Mouse (Mus musculus) c-Kit-positive CD71-positive TER-119-negative erythroid progenitor cells, embryonic 14.5 days (primary cell): Measurements from ENCODE around the gene Ccser2.
"Not testable (repeated sequence)": the region's sequence is repeated elsewhere in the genome, so short reads cannot be mapped to it uniquely, and the experiment has no call there.

Experiments
- DNase-seq: peaks from one replicate; pipeline ENCODE4 v3.0.0-alpha.2; 2013; ENCODE audit warnings: low read depth

Gene Ccser2

GRCm38 (mm10) chr14:36968628-36969147, at the start of gene Ccser2:
Ccser2 (minus strand) TSS chr14:36968777.
- DNase-seq = peak; percentile 86

DNA sequence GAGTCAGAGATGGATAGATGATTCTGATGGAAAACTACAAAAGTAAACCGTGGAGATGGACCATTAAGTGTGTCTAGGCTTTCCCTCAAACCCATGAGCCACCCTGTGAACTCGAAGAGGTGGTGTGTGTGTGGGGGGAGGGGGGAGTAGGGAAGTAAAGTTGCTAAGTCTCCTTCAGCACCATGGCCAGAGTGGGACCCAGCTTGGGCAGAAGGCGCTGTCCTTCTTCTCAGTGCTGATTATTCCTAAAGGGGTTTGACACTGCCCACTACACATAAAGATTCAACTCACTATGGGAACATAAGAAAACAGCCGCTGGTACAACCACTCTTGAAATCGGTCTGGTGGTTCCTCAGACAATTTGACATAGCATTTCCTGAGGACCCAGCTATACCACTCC, 47.3 kb upstream of the Ccser2 start:
- DNase-seq = no peak

- DNase-seq = no peak
Observed at GRCm38 (mm10) chr14:37013644-37014043, 45.1 kb upstream of the Ccser2 start.

DNA sequence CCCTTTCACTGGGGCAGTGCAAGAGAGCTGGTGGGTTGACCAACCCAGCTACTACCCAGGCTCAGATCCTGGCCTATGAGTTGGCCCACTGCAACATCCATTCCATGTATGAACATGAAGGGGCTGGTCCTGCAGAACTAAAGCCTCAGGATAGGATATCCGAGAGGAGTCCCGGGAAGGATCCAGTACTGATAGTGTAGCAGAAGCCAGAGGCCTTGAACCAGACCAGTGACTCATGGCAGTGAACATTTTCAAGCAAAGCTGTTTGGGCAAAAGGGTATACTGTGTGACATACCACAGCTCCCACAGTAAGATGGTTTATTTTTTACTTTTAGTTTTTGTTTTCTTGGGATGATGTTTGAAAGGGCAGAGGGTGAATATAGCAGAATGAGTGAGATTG, 41.1 kb upstream of the Ccser2 start:
- DNase-seq = no peak

- no peak for DNase-seq
Observed at GRCm38 (mm10) chr14:37006489-37006888, 37.9 kb upstream of the Ccser2 start.

- no peak for DNase-seq
Observed at GRCm38 (mm10) chr14:37005865-37006264, 37.3 kb upstream of the Ccser2 start.

GRCm38 (mm10) chr14:37003431-37004095, 35.0 kb upstream of the Ccser2 start:
- no peak for DNase-seq

GRCm38 (mm10) chr14:37002852-37003251, 34.3 kb upstream of the Ccser2 start:
- no peak for DNase-seq

GRCm38 (mm10) chr14:37000780-37001179, 32.2 kb upstream of the Ccser2 start:
- DNase-seq = not testable (repeated sequence)

GRCm38 (mm10) chr14:36989784-36990183, 21.2 kb upstream of the Ccser2 start:
- DNase-seq = no peak

DNA sequence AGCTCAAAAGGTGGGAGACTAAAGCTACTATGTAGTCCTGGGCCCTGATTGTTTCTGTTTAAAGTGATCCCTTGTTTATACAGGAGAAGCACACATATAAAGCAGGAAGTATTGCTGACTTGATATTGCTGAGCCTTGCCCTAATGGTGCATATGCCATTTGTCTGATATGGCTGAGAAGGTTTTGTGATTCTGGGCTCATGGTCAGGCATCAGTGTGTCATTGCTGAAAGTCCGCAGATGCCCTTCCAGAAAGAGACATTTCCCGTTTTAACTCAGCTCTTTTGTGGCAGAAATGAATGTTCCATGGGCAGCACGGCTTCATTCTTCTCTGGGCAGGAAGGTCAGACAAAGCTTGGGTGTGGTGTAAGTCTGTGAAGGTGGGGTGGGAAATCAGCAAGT, 17.1 kb upstream of the Ccser2 start:
- DNase-seq = no peak

DNA sequence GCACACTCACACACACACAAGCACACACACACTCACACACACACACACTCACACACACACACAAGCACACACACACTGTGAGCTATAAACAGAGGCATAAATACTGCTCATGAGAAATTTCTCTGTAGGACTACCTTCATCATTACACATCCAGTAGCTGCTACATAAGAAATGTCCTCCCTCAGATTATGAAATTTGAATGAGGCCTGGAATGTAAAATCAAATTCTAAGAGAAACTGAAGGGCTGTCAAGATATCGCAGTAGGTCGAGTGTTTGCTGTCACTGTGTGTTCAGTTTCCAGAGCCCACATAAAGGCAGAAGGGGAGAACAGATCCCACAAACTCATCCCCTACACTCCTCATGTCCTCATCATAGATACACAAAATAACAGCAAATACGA, 6.4 kb upstream of the Ccser2 start:
- DNase-seq = no peak

DNA sequence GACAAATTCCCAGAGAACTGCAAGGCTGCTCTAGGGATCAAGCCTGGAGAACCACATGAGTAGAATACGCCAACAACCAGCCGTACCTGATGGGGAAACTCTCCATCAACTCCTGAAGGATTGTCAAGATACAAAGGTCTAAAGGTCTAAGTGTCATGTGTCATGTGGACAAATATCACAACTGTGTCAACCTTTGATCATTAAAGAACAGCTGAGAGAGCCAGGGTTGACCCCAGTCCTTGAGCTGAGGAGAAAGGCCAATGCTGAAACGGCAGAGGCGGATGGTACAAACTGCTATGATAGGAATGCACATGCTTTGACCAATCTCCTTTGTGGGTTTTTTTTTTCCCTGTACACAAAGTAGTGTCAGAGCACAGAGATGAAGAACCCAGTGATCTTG, 2.6 kb upstream of the Ccser2 start:
- no peak for DNase-seq

GRCm38 (mm10) chr14:36969861-36970420, 1.4 kb upstream of the Ccser2 start:
- no peak for DNase-seq

DNA sequence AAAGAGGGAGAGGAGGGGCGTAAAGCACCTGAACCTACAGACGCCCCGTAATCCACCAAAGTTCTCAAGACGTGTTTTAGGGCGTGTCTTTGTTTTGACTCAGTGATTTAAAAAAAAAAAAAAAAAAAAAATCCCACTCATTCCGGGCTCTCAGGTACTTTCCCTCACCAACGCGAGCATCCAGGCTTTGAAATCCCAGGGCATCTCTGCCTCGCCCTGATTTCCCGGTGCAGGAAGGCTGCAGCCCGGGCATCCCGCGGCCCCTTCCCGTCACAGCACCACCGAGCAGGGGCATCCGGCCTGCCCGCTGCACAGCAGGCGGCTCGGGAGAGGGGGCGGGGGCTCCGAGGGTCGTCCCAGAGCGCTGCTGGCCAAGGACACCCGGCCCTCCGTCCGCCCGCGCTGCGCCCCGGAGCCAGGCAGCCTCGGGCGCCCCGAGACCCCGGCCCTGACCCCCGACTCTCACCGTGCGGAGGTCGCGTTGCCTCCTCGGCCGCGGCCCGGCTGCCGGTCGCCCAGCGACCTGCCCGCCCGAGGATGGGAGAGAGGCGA, 425 bp downstream of the Ccser2 start:
- no peak for DNase-seq

DNA sequence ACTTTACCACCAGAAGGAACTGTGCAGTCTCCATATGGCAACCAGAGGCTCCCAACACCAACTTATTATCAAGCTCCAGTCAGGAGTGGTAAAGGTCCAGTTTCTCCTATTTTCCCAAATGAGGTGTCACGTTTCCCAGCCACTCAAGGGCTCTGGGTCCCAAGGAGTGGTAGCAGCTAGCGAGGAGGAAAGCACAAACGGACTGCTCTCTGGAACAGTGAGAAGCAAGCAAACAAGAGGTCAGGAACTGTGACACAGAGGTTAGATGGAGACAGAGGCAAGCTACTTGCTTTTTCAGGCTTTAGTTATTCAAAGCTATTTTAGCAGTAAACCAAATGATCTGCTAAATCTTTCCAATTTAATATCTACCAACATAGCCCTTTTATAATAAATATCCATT, 3.2 kb downstream of the Ccser2 start:
- DNase-seq = no peak

- DNase-seq = no peak
Observed at GRCm38 (mm10) chr14:36962477-36962876, 6.1 kb downstream of the Ccser2 start.

- no peak for DNase-seq
Observed at GRCm38 (mm10) chr14:36957719-36958118, 10.9 kb downstream of the Ccser2 start.

DNA sequence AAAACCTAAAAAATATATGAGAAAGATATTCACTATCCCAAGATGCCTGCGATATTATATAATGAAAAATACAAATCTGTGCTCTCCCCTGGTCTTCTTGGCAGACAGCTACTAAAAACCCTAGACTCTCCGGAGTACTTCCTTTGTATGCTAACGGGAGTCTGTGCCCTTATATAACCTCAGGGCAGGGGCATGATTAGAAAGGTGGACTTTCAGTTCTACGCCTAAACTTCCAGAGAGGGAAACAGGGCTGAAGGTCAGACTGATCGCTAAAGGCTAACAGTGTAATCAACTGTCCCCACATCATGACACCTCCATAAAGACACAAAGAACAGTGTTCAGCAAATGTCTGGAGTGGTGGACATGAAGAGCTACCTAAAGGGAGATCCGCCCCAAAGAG, 11.3 kb downstream of the Ccser2 start:
- DNase-seq = no peak

DNA sequence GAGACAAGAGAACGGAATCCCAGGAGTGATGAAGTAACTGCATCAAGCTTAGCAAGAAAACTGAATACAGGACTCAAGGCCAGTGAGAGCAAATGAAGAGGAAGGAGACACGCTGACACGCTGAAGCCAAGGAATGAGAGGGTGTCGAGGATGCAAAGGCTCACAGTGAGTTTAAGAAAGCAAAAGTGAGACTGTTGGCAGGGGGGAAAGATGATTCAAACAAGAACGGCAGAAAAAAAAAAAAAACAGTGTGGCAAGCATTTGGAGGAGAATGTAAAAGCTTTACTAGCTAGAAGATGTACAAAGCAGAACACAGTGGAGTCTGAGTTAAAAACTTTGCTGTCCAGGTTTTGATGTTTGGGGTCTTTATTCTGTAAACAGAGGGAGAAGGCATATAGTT, 11.9 kb downstream of the Ccser2 start:
- no peak for DNase-seq

DNA sequence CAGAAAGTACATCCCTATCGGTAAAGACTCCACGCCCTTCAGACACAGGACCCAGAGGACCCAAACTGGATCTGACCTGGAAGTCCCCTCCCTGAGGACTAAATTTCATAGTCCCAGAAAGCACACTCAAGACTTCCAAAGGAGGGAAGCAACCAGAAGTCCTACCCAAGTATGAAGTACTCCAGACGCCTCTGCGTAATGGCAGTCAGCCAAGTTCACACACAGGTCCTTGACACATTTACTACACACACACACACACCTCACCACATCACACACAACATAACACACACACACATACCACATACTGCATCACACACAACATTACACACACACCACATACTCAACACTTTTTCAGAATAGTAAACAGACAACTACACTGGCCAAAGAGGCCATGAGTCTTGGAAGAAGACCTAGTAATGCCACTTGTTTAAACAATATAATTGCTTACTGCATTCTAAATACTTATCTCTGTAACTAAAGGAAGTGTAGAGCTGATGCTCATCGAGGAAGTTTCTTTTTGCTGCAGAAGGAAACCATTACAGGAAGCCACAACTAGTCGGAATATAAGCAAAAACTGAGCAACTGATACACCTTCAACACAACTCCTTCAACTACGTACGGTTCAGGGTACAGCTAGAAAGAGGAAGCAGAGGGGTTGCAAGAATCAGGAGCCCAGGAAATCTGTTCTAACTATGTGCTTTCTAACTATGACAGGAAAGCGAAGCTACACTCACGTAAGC, 15.7 kb downstream of the Ccser2 start:
- DNase-seq = no peak

GRCm38 (mm10) chr14:36952142-36952541, 16.4 kb downstream of the Ccser2 start:
- DNase-seq = peak; percentile 40

GRCm38 (mm10) chr14:36942716-36943115, 25.9 kb downstream of the Ccser2 start:
- no peak for DNase-seq
